Mouse (Mus musculus): ENCODE measurements around the gene Prss38.
A peak's percentile ranks its signal among the peaks of the same experiment; 100 is the strongest.

The Prss38 gene

GRCm38 (mm10) chr11:59375475-59375874, at the start of gene Prss38:
TSS of gene Prss38 (minus strand) at chr11:59375657.
- DNase-seq (ENCODE audit: low read depth, low spot score), result no peak

DNA sequence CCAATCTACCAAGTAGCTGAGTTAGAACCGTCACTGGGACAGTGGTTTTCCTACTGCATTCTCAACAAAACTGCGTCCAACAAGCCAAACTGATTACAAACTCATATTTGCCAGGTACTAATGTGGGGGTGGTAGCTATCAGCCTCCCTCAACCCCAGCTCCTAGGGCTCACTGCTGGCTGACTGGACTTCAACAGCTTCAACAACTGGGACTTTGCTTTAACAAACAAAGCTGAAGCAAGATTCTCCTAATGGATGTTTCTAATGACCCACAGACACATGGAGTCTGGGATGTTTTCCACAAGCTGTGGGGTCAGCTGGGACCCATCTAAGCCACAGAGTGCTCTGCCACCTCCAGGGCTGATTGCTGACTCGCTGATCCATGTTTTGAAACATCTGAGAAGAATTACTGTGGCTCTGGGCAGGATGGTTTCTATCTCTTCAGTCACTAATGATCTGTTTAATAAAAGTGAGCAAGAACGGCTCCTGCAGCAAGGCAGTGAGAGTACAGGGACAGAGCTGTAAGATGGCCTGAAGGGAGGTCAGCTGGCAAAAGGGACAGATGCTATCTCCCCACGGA, 47.6 kb upstream of the Prss38 start:
- DNase-seq (ENCODE audit: low read depth, low spot score), result no peak

GRCm38 (mm10) chr11:59421967-59422366, 46.5 kb upstream of the Prss38 start:
- DNase-seq (ENCODE audit: low read depth, low spot score), result no peak

- DNase-seq (ENCODE audit: low read depth, low spot score), result no peak
Measured at GRCm38 (mm10) chr11:59421436-59421835, 46.0 kb upstream of the Prss38 start.

DNA sequence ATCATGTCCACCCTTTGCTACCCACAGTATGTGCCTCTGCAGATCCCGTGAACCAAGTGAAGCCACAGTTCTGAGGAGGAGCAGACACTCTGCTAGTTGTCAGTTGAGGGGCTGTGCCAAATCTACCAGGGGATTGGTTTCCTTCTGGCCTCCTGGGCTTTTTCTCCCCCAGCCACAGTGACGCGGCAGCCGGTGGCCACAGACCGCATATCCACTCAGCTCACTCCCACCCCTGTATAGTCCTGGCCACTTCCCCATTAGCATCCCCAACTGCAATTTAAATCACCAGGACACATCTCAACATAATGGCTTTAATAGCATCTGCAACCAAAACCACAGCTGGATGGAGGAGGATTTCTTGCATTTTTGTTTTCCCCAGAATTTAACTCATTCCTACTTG, 43.3 kb upstream of the Prss38 start:
- DNase-seq (ENCODE audit: low read depth, low spot score), result no peak

GRCm38 (mm10) chr11:59412999-59413863, 37.8 kb upstream of the Prss38 start:
- peak; percentile 48 for DNase-seq (ENCODE audit: low read depth, low spot score)

- no peak for DNase-seq (ENCODE audit: low read depth, low spot score)
Measured at GRCm38 (mm10) chr11:59412058-59412457, 36.6 kb upstream of the Prss38 start.

- DNase-seq (ENCODE audit: low read depth, low spot score), result no peak
Measured at GRCm38 (mm10) chr11:59410851-59411250, 35.4 kb upstream of the Prss38 start.

DNA sequence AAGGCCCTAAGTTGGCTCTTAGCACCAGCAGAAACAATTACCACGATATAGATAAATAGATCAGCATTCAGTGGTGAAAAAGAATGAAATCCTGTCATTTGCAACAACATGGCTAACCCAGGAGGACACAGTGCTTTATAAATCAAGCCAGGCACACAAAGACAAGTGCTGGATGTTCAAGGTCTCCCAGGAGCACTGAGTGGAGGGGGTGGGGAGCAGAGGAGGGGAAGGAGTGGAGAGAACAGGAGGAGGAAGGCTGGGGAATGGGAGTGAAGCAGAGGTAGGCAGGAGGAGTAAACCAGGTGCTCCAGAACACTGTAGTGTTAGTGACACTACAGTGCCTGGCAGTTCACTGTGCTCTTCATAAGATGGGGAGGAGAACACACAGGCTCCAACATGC, 30.3 kb upstream of the Prss38 start:
- no peak for DNase-seq (ENCODE audit: low read depth, low spot score)

DNA sequence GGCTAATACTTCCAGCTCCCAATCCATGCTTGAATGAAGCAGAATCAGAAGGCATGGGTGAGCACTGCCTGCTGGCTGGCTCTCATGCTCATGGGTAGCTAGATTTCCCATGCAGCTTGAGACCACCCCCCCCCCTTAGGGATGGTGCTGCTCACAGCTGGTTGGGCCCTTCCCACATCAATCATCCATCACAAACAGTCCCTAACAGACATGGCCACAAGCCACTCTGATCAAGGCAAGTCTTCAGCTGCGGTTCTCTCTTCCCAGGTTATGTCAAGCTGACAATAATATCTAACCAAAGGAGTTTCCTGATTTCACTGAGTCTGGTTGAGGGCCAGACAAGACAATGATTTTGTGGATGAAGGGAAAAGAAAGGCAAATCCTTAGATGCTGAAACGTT, 25.4 kb upstream of the Prss38 start:
- DNase-seq (ENCODE audit: low read depth, low spot score), result no peak

GRCm38 (mm10) chr11:59399830-59400229, 24.4 kb upstream of the Prss38 start:
- no peak for DNase-seq (ENCODE audit: low read depth, low spot score)

DNA sequence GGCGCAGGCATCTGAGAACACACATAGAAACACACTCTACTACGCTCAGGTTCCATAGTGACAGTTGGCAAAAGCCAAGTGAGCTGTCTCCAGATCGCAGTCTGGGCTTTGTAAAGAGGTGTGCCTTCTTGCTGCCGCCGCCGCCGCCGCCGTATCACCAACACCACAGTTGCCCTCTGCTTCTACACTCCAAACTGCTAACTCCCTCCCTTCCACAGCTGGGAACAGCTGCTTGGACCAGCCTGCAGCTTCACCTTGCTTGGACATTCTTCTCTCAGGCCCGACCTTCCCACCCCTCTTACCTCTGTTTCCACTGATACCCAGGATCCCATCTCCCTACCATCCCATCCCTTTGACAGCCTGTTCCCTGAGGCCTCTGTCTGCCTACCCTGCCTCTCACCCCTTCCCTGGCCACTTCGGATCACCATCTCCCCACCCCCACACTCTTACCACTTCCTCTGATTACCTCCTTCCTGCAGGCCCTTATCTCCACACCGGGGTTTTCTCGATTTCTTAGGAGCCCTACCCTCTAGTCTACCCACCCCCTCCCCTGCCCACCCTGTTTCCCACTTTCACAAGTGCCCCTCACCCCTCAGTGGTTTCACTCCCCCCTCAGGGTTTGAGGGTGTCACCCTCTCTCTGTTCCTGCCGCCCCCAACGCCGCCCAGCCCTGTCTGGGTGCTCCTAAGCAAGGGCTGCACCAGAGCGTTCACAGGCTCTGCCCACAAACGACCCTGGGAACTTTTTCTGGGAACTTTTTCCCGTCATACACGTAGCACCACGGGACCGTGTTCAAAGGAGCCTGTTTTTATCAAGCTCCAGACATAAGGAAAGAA, 22.3 kb upstream of the Prss38 start:
- DNase-seq (ENCODE audit: low read depth, low spot score), result no peak

DNA sequence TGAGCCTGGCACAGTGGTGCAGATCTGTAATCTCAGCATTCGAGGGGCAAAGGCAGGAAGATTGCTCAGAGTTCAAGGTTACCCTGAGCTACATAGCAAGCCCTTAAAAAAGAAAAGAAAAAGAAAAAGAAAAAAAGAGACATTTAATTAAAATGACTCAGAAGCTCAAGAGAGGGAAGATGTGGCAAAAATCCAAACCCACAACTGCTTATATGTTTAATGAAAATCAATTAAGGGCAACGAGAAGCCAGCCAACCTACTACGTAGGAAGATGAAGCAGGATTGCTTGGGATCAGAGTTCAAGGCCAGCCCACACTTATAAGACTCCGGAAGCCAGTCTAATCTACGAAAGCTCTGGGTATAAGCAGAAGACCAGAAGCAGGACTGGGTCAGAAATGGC, 19.0 kb upstream of the Prss38 start:
- DNase-seq (ENCODE audit: low read depth, low spot score), result no peak

GRCm38 (mm10) chr11:59393591-59393990, 18.1 kb upstream of the Prss38 start:
- DNase-seq (ENCODE audit: low read depth, low spot score), result no peak

GRCm38 (mm10) chr11:59392300-59392699, 16.8 kb upstream of the Prss38 start:
- DNase-seq (ENCODE audit: low read depth, low spot score), result no peak

DNA sequence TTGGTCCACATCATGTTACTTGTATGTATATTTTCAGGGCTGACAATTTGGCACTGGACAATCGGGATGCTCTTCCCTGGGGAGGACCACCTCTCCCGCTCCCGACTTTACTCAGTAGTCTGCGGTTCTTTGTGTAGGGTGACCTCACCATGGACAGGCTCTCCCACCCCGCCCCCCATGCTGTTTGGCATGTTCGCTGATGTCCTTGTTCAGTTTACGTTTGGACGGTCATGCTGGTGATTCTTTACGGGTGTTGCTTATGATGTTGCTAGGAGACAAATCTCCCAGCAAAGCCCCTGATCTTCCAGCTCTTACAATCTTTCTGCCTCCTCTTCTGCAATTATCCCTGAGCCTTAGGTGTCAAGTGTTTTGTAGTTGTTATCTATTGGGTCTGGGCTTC, 15.0 kb upstream of the Prss38 start:
- DNase-seq (ENCODE audit: low read depth, low spot score), result no peak

GRCm38 (mm10) chr11:59389617-59390016, 14.2 kb upstream of the Prss38 start:
- DNase-seq (ENCODE audit: low read depth, low spot score), result no peak

DNA sequence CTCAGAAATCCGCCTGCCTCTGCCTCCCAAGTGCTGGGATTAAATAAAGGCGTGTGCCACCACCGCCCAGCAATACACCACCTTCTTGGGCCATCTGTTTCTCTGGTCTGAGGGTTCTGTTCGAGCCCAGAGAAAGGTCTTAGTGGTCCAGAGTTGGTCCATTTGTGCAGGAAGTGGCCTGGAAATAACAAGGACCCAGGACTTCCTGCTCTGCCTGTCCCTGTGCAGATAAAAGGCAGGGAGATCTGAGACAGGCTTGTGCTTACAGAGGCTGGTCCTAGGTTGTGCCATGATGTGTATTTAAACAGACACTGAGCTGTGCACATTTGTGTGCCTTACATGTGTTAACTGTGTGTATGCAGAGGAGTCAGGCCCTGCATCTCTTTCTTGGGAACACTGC, 13.3 kb upstream of the Prss38 start:
- no peak for DNase-seq (ENCODE audit: low read depth, low spot score)

- no peak for DNase-seq (ENCODE audit: low read depth, low spot score)
Measured at GRCm38 (mm10) chr11:59387471-59387870, 12.0 kb upstream of the Prss38 start.

DNA sequence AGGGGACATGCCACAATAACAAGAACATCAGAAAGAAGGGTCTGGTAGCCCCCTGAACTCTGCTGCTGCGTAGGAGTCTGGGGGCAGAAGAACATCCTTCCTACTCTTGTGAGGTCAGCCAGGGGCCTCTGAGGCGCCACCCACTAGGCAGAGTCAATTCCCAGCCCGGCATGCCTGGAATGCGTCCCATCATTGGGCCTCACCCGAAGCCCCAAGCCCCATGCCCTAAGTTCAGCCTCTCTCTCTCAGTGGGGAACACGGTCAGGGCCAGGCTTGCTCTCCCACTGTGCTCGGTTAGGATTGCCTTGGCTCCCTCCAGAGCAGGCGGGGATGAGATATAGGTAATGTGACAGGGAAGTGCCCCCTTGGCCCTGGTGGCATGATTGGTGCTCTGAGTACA, 9.7 kb upstream of the Prss38 start:
- no peak for DNase-seq (ENCODE audit: low read depth, low spot score)

- no peak for DNase-seq (ENCODE audit: low read depth, low spot score)
Measured at GRCm38 (mm10) chr11:59384441-59384959, 9.0 kb upstream of the Prss38 start.

DNA sequence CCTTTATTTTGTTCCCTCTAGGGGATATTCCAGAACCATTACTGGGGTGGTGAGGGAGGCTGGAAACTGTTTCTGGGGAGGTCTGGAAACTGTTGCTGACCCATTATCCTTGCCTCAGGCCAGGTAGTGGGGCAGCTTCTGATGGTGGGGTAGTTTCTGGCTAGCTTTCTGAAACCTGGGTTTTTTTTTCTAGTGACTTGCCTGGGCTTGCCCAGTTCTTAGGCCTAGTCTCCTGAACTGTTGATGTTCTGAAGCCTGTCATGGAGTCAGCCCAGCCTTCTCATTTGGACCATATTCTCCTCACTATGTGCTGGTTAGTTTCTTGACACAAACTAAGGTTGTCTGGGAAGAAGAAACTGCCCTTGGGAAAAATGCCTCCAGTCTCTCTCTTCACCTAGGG, 4.1 kb upstream of the Prss38 start:
- DNase-seq (ENCODE audit: low read depth, low spot score), result no peak

Measured in telencephalon, adult 2 months (tissue).